Comparison of ENCODE assay signal across 28 mouse cellular contexts in genomic region chr17:8895991-8896390, GRCm38 (mm10).
DNase-seq lines count a peak whose midpoint lies in the region; ATAC-seq and TF ChIP-seq lines count a peak whose summit lies in the region.
"Had no signal": no experiment of that assay in that cellular context is flagged by ENCODE, and none has a peak within 500 bp of the region (broad histone marks: within the 10 kb centered on the region; RNA-seq: fewer than 3 reads in every experiment).

No protein-coding gene starts in this region.

- TF ChIP-seq EP300 in lung, postnatal 0 days (IDR thresholded peaks at IDR 0.05), result no peak

- H3K9ac ChIP-seq in forebrain, postnatal 0 days, result no peak overlapping the region
- no peak overlapping the region for H3K9ac ChIP-seq in forebrain, embryonic 14.5 days (ENCODE audit: low read length)
- no peak overlapping the region for H3K9ac ChIP-seq in intestine, embryonic 15.5 days
- no peak overlapping the region for H3K9ac ChIP-seq in intestine, postnatal 0 days (ENCODE audit: low read depth, low read length)
- H3K9ac ChIP-seq in lung, postnatal 0 days (replicated peaks; ENCODE audit: low read depth), result no peak overlapping the region
- H3K9ac ChIP-seq: embryonic facial prominence, embryonic 15.5 days; forebrain, embryonic 12.5 days; hindbrain, embryonic 13.5 days; kidney, embryonic 15.5 days; limb, embryonic 15.5 days; liver, embryonic 13.5 days; midbrain, embryonic 12.5 days; neural tube, embryonic 12.5 days had no signal

- H3K4me3 ChIP-seq in forebrain, postnatal 0 days (ENCODE audit: low read depth, low read length), result no peak overlapping the region
- no peak overlapping the region for H3K4me3 ChIP-seq in forebrain, embryonic 14.5 days (ENCODE audit: low read depth, low read length)
- no peak overlapping the region for H3K4me3 ChIP-seq in intestine, embryonic 15.5 days (replicated peaks)
- no peak overlapping the region for H3K4me3 ChIP-seq in intestine, postnatal 0 days (ENCODE audit: low read depth, low read length)
- peak overlapping the region; percentile 66 for H3K4me3 ChIP-seq in megakaryocyte, embryonic 14.5 days (replicated peaks)
- no peak overlapping the region for H3K4me3 ChIP-seq in lung, postnatal 0 days (ENCODE audit: low read depth, low read length)
- H3K4me3 ChIP-seq: embryonic facial prominence, embryonic 10.5 days; embryonic facial prominence, embryonic 15.5 days; forebrain, embryonic 12.5 days; hindbrain, embryonic 13.5 days; kidney, embryonic 15.5 days; left cerebral cortex, adult 2 months; limb, embryonic 15.5 days; liver, embryonic 13.5 days; midbrain, embryonic 12.5 days; myocyte; neural tube, embryonic 12.5 days had no signal

- peak; percentile 36 for ATAC-seq in forebrain, postnatal 0 days
- no peak for ATAC-seq in forebrain, embryonic 14.5 days
- no peak for ATAC-seq in intestine, embryonic 15.5 days
- no peak for ATAC-seq in intestine, postnatal 0 days
- ATAC-seq in megakaryocyte, adult 5-6 weeks (ENCODE audit: poor library complexity, severe bottlenecking), result no peak
- peak; percentile 73 for ATAC-seq in lung, postnatal 0 days

- no peaks in the 10 kb centered on the region; the same call in 1 of the 2 replicates for H3K36me3 ChIP-seq in forebrain, postnatal 0 days (ENCODE audit: insufficient read depth)
- H3K36me3 ChIP-seq in forebrain, embryonic 14.5 days (ENCODE audit: control insufficient read depth, insufficient read depth, low read length), result no peaks in the 10 kb centered on the region
- H3K36me3 ChIP-seq in intestine, embryonic 15.5 days, result no peaks in the 10 kb centered on the region
- H3K36me3 ChIP-seq in intestine, postnatal 0 days (ENCODE audit: control insufficient read depth, insufficient read depth), result no peaks in the 10 kb centered on the region
- peaks cover 34% of the 10 kb centered on the region for H3K36me3 ChIP-seq in megakaryocyte, embryonic 14.5 days (replicated peaks; ENCODE audit: low read length)
- H3K36me3 ChIP-seq in lung, postnatal 0 days (ENCODE audit: insufficient read depth, low read length), result no peaks in the 10 kb centered on the region
- H3K36me3 ChIP-seq: embryonic facial prominence, embryonic 10.5 days; embryonic facial prominence, embryonic 15.5 days; forebrain, embryonic 12.5 days; kidney, embryonic 15.5 days; limb, embryonic 15.5 days; liver, embryonic 13.5 days; neural tube, embryonic 12.5 days had no signal

- no peak for TF ChIP-seq CTCF in forebrain, postnatal 0 days (IDR thresholded peaks at IDR 0.05; ENCODE audit: low read depth)
- no peak for TF ChIP-seq CTCF in intestine, postnatal 0 days (IDR thresholded peaks at IDR 0.05; ENCODE audit: low read depth)
- no peak for TF ChIP-seq CTCF in lung, postnatal 0 days (IDR thresholded peaks at IDR 0.05)

- H3K4me2 ChIP-seq in forebrain, postnatal 0 days (ENCODE audit: low read depth), result no peak overlapping the region
- no peak overlapping the region for H3K4me2 ChIP-seq in forebrain, embryonic 14.5 days (ENCODE audit: low read length)
- 0 out of 2 replicates have a peak overlapping the region, but pooled peaks have one; percentile 11 for H3K4me2 ChIP-seq in intestine, embryonic 15.5 days (replicated peaks)
- H3K4me2 ChIP-seq in intestine, postnatal 0 days (replicated peaks; ENCODE audit: low read depth), result no peak overlapping the region
- H3K4me2 ChIP-seq in lung, postnatal 0 days (replicated peaks; ENCODE audit: low read depth, low read length), result no peak overlapping the region
- H3K4me2 ChIP-seq: embryonic facial prominence, embryonic 15.5 days; forebrain, embryonic 12.5 days; hindbrain, embryonic 13.5 days; kidney, embryonic 15.5 days; limb, embryonic 15.5 days; liver, embryonic 13.5 days; midbrain, embryonic 12.5 days; neural tube, embryonic 12.5 days had no signal

- no peaks in the 10 kb centered on the region; the same call in 1 of the 2 replicates for H3K4me1 ChIP-seq in forebrain, postnatal 0 days (ENCODE audit: insufficient read depth)
- peaks cover 6% of the 10 kb centered on the region for H3K4me1 ChIP-seq in forebrain, embryonic 14.5 days (ENCODE audit: control insufficient read depth, insufficient read depth, low read length)
- peaks cover 3% of the 10 kb centered on the region; the same call in 1 of the 2 replicates for H3K4me1 ChIP-seq in intestine, embryonic 15.5 days (replicated peaks)
- no peaks in the 10 kb centered on the region for H3K4me1 ChIP-seq in intestine, postnatal 0 days (replicated peaks; ENCODE audit: control insufficient read depth, insufficient read depth, low read length)
- H3K4me1 ChIP-seq in megakaryocyte, embryonic 14.5 days, result peaks cover 86% of the 10 kb centered on the region
- no peaks in the 10 kb centered on the region for H3K4me1 ChIP-seq in lung, postnatal 0 days (ENCODE audit: insufficient read depth, low read depth, low read length)
- H3K4me1 ChIP-seq: embryonic facial prominence, embryonic 10.5 days; liver, embryonic 13.5 days; midbrain, embryonic 12.5 days; neural tube, embryonic 12.5 days had no signal

- H3K27ac ChIP-seq in forebrain, postnatal 0 days (ENCODE audit: low read depth, low read length), result no peak overlapping the region
- no peak overlapping the region for H3K27ac ChIP-seq in forebrain, embryonic 14.5 days (ENCODE audit: low read depth, low read length)
- H3K27ac ChIP-seq in intestine, embryonic 15.5 days, result no peak overlapping the region
- H3K27ac ChIP-seq in intestine, postnatal 0 days (ENCODE audit: low read depth, low read length), result no peak overlapping the region
- H3K27ac ChIP-seq in lung, postnatal 0 days (ENCODE audit: low read length), result no peak overlapping the region
- H3K27ac ChIP-seq: embryonic facial prominence, embryonic 10.5 days; embryonic facial prominence, embryonic 15.5 days; forebrain, embryonic 12.5 days; hindbrain, embryonic 13.5 days; kidney, embryonic 15.5 days; left cerebral cortex, adult 2 months; limb, embryonic 15.5 days; liver, embryonic 13.5 days; macrophage; midbrain, embryonic 12.5 days; neural tube, embryonic 12.5 days had no signal

- H3K9me3 ChIP-seq in forebrain, postnatal 0 days (ENCODE audit: low read length), result no peaks in the 10 kb centered on the region
- H3K9me3 ChIP-seq in forebrain, embryonic 14.5 days (replicated peaks; ENCODE audit: control insufficient read depth, low read length), result no peaks in the 10 kb centered on the region
- no peaks in the 10 kb centered on the region for H3K9me3 ChIP-seq in intestine, embryonic 15.5 days
- no peaks in the 10 kb centered on the region for H3K9me3 ChIP-seq in intestine, postnatal 0 days (ENCODE audit: control insufficient read depth)
- H3K9me3 ChIP-seq in megakaryocyte, embryonic 14.5 days, result no peaks in the 10 kb centered on the region
- no peaks in the 10 kb centered on the region for H3K9me3 ChIP-seq in lung, postnatal 0 days (ENCODE audit: low read length)
- H3K9me3 ChIP-seq: embryonic facial prominence, embryonic 10.5 days; embryonic facial prominence, embryonic 15.5 days; forebrain, embryonic 12.5 days; hindbrain, embryonic 13.5 days; kidney, embryonic 15.5 days; limb, embryonic 15.5 days; liver, embryonic 13.5 days; midbrain, embryonic 12.5 days; neural tube, embryonic 12.5 days had no signal

- 70% methylated on average over 14 of the region's 14 CpGs for WGBS in forebrain, postnatal 0 days
- WGBS in forebrain, embryonic 14.5 days, result 81% methylated on average over 14 of the region's 14 CpGs
- WGBS in intestine, embryonic 15.5 days, result 38% methylated on average over 14 of the region's 14 CpGs
- 59% methylated on average over 14 of the region's 14 CpGs for WGBS in intestine, postnatal 0 days
- 31% methylated on average over 14 of the region's 14 CpGs for WGBS in lung, postnatal 0 days

- no peaks in the 10 kb centered on the region for H3K27me3 ChIP-seq in forebrain, postnatal 0 days (ENCODE audit: insufficient read depth, low read length)
- H3K27me3 ChIP-seq in forebrain, embryonic 14.5 days (replicated peaks; ENCODE audit: control insufficient read depth, insufficient read depth, low read length), result no peaks in the 10 kb centered on the region
- no peaks in the 10 kb centered on the region for H3K27me3 ChIP-seq in intestine, embryonic 15.5 days (replicated peaks)
- no peaks in the 10 kb centered on the region for H3K27me3 ChIP-seq in intestine, postnatal 0 days (replicated peaks; ENCODE audit: control insufficient read depth, insufficient read depth, low read length)
- peaks cover 7% of the 10 kb centered on the region for H3K27me3 ChIP-seq in megakaryocyte, embryonic 14.5 days (replicated peaks)
- no peaks in the 10 kb centered on the region for H3K27me3 ChIP-seq in lung, postnatal 0 days (replicated peaks; ENCODE audit: insufficient read depth, low read length)
- H3K27me3 ChIP-seq: CH12.LX; embryonic facial prominence, embryonic 15.5 days; forebrain, embryonic 12.5 days; hindbrain, embryonic 13.5 days; limb, embryonic 15.5 days; liver, embryonic 13.5 days; midbrain, embryonic 12.5 days; neural tube, embryonic 12.5 days had no signal

- DNase-seq in forebrain, postnatal 0 days, result no peak
- no peak for DNase-seq in forebrain, embryonic 14.5 days (ENCODE audit: low spot score)
- DNase-seq in lung, postnatal 0 days (ENCODE audit: low spot score), result peak; percentile 53
- no peak for DNase-seq in cerebellum, postnatal 4 days (ENCODE audit: low spot score in 2 of 2)
- DNase-seq: adrenal gland, adult 8-10 months; gastrocnemius, postnatal 14 days; heart, postnatal 36 days; kidney, adult 11 months; kidney, postnatal 25 days; liver, embryonic 13.5 days; thymus, adult 18-20 months; thymus, postnatal 25 days had no signal

Comparison
In these comparisons a context has a peak if more than half of its experiments do, and no peak if none do; other contexts are left out.
1. ATAC-seq: peak in forebrain, postnatal 0 days (single experiment) and lung, postnatal 0 days (single experiment); none in forebrain, embryonic 14.5 days (single experiment), intestine, embryonic 15.5 days (single experiment), intestine, postnatal 0 days (single experiment) and megakaryocyte, adult 5-6 weeks (single experiment).